Mouse (Mus musculus) left cerebral cortex, postnatal 25 days (tissue): ENCODE data around the gene Sbf2. TPM values are rescaled to one million over a fixed set of nuclear protein-coding genes. Genes with fewer than 3 reads are reported as not detected.

Experiments used
- DNase-seq, 2 experiments: peaks; one replicate each; pipeline ENCODE4 v3.0.0; 2022; ENCODE audit warnings: low spot score in 2 of 2, mixed read lengths in 1 of 2
- intact Hi-C: fragments of 180-260 bp; cut with DNase I; formaldehyde crosslinking; loops from one replicate; pipeline ENCODE4 v1.15.1; 2025
- total RNA-seq, 2 experiments: library from RNA; stranded (reverse); gene quantifications; 2 replicates each; pipeline ENCODE4 v1.2.3; 2021

Sbf2 gene
- total RNA-seq, 2 experiments from 2014 or later = 58.3 to 70.2 TPM

DNA sequence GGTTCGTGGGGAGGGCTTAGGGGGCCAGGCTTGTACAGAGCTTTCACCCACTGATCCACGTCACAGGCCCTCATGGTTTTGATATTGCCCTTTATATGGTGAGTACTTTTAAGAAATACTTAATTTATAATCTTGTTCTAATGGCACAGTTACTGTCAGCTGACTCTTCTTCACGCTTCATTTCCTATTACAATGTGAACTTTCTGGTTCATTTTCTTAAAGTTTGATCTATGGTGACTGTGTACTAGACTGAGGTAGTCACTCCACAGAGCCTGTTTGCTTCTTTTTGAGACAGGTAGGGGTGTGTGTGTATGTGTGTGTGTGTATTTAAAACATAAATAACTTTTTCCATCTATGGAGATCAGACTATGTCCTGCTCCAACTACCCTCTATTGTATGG, 21.2 kb upstream of the Sbf2 start:
- DNase-seq = no peak
- intact Hi-C loops = loop anchor here (10.0 kb wide), 1 partner anchor 471 kb away; no protein-coding TSS in a partner anchor

DNA sequence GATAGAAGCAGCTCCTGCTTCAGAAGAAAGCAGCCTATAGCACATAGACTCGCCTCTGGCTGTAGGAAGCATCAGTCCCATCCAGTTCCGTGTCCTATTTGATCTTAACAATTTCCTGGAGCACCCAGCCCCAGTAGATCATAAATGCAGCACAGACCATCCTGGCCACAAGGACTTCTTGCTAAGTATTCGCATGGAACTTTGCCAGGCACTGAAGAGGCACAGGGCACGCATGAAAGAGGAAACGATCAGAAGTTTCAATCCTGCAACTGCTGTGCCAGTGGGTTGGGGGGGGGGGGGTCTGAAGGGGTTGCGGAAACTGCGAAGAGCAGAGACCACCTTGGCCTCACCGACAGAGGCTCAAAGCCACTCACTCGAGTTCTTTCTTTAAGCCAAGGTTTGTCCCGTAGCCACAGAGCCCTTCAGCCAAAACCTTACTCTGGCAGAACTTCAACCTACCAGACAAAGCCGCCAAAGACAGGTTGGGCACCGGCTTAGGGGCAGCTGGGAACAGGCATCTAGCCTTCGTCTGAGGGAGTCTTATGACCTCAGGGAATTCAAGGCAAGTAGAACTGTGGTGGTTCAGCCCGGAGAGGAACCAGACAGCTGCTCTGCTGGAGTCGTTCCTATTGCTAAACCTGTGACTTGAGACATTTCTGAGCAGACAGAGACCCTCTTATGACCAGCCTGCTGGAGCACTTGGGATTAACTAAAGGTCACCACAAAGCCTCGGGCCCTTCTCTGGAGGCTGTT, 16.6 kb upstream of the Sbf2 start:
- no peak for DNase-seq
- intact Hi-C loops = loop anchor here (10.0 kb wide), 1 partner anchor 467 kb away; no protein-coding TSS in a partner anchor

DNA sequence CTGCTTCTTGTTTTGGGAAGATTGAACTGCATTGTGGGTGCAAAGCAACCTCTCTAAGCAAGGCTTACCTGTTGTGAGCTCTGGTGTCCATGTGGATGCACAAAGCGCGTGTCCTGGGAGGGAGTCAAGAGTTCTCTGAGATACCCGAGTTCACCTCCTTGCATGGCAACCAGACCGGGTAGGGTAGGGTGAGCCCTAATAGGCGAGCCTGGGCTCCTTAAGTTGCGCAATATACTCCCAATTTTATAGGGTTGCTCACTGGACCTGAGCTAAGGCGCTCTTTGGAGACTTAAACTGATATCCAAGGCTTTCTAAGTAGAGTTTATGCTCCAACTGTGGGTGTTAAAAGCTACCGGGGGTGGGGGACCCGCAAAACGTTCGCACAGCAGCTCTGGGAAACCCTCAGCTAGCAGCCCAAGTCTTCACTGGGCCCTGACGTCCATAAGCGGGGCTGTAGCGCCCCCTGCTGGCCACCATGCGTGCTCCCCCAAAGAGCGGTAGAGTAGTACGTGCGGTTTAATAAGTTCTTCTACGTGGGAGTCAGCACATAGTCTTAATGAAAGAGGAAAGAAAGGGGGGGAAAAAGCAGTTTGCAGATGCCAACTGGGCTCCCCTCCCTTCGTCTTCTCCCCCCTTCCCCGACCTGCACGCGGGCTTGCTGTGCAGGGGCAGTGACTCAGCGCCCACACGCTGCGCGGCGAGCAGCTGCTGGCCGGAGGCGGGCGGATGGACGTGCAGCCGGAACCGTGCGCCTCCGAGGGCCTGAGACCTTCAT, 15.4 kb upstream of the Sbf2 start:
- peak; percentile 81 to 87 for DNase-seq
- intact Hi-C loops = loop anchor here (1.0 to 10.0 kb wide), 3 partner anchors 197 to 465 kb away; no protein-coding TSS in a partner anchor

DNA sequence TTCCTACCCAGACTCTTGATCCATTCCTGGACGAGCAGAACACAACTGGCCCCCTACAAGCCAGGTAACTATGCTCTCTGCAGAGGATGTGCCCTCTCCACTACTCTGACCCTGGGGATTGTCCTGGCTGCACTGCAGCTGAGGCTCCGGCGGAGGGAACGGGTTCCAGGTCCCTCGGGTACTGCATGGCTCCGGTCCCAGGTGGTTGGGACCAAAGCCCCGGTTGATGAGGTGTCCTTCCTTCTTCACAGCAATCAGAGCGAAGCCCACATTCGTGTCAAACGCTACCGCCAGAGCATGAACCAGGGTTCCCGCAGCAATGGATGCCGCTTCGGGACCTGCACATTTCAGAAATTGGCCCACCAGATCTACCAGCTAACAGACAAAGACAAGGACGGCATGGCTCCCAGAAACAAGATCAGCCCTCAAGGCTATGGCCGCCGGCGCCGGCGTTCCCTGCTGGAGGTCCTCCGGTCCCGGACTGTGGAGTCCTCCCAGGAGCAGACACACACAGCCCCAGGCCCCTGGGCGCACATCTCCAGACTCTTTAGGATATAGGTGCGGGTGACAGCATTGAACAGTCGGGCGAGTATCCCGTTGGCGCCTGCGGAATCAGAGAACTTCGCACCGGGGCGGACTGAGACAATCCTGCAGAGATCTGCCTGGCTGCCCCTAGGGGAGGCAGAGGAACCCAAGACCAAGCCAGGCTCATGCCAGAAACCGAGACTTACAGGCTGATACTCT, 14.1 kb upstream of the Sbf2 start:
- intact Hi-C loops = loop anchor here (1.0 to 2.0 kb wide), 2 partner anchors 80 to 196 kb away; no protein-coding TSS in a partner anchor
- peak; percentile 17 to 28 for DNase-seq

DNA sequence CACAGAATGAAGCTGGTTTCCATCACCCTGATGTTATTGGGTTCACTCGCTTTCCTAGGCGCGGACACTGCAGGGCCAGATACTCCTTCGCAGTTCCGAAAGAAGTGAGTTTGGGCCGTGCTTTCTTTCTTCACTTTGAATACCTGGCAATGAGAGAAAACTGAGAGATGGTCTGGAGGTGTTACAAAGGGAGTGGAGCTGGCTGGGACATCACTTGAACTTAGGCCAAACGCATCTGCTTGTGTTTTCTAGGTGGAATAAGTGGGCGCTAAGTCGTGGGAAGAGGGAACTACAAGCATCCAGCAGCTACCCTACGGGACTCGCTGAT, 13.5 kb upstream of the Sbf2 start:
- intact Hi-C loops = loop anchor here (1.0 to 2.0 kb wide), 2 partner anchors 80 to 195 kb away; no protein-coding TSS in a partner anchor
- DNase-seq = no peak

DNA sequence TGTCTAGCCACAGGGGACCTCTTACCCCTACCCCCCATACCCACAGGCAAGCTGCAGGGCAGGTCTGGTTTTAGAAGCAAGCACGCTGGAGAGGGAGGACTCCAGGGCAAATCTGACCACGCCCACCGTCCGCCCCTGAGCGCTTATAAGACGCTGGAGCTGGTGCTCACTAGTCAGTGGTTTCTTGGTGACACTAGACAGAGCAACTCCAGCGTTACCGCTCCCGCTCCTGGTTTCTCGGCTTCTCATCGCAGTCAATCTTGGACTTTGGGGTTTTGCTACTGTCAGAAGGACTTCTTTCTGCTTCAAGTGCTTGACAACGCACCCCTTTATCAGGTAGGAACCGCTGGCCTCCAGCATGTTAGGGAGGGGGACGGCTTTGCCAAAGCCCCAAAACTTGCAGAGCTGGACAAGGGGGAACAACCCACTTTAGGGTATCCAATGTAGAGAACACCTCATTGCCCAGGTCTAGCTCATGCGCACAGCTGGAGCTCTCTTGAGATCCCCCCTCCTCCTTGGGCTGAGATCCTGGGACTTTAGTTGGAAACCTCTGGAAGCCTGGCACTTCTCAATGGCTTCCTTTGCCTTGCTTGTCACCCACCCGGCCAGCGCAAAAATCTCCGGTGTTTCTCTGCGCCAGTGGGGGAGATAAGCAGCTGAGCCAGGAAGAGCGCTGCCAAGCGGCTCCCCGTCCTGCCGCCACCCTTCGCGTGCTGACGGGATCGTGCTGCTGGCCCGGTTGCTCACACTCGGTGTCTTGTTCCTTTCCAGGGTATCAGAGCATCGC, 13.0 kb upstream of the Sbf2 start, which contains the start of gene Adm:
Adm (plus strand) TSS at position 176 of the 787 bp plus-strand sequence.
- peak; percentile 55 to 58 for DNase-seq
- intact Hi-C loops = loop anchor here (1.0 to 2.0 kb wide), 2 partner anchors 79 to 195 kb away; no protein-coding TSS in a partner anchor

DNA sequence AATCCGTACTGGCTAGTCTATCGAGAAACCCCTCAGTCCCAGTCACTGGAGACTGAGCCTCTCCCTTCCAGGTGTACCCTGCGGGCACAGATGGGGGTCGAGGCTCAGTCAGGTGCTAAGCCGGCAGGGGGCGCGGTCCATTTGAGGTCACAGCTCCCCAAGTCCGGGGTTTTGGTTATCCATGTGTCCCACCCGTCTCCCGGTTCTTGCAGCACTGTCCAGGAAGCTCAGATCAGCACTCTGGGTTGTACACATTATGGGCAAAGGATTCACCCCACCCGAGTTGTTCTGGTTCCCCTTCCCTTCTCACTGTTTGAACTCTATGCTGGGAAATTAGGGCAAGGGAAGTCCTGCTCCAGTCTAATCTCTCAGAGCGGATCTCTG, 12.4 kb upstream of the Sbf2 start:
- intact Hi-C loops = no loop called here
- no peak for DNase-seq

DNA sequence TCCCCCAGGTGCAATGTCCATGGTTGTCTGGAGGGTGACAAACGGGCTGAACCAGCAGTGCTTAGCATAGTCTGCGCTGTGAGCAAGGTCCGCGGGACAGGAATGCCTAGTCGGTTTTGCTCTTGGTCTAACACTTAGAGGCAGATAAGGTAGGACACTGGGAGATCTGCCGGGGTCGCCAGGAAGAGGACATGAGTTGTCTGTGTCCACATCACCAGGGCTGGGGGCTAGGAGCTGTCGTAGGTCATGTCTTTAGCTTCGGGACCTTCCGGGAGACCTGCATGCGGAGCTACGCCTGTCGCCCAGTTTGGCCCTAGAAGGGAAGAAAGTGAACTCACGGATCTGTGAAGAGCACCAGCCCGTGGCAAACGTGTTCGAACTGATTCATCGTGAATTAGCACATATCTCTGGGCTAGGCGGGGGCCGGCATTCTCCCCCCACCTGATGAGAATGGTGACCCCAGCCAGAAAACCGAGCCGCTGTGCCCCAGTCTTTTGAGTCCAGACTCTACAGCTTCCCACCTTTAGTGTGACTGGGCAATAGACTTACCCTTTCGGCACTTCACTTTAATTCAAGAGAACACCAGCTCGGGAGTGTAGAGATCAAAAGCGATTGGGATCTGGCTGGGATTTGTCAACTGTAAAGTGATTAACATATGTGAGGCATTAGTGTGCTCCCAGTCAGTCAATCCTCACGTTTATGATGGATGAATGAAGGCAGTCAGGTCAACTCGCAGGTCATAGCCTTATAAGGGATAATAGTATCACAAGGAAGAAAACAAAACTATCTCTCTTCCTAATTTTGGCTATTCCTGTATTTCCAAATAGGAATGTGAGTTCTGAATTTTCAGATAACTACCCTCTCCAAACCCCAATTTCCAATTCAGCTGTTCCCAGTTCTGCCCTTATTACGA, 11.7 kb upstream of the Sbf2 start:
- intact Hi-C loops = no loop called here
- DNase-seq = no peak

DNA sequence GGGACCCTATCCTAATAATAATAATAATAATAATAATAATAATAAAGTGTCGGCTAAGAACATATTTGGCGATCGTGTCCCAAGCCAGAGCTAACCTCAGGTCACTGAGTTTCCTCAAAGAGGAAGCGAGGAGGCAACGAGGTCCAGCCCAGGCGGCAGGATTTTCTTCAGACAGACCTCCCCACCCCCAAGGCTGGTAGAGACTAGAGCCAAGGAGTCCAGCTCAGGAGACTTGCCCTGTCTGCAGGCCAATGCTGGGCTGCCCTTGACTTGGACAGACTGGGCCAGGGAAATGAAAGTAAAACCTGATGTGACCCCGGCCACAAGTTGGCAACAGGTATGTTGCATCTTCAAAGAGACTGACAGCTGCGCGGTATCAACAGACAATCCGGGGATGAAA, 10.8 kb upstream of the Sbf2 start:
- intact Hi-C loops = no loop called here

DNA sequence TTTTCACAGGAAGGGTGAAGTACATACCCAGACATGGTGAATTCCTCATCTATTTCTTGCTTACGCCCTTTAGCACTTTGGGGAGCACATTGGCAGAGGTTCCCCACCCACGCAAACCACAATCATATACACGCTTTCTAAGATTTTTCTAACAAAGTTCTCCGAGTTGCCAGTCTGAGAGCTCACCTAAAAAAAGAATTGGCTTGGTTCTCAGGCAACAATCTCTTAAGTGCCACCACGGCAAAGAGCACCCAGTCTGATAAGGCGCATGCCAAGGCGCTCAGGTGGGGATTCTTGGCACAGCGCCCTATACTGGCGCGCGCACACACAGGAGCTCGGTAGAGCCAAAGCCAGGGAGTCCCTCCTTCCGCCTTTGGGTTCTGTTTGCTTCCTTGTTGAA, 10.2 kb upstream of the Sbf2 start:
- intact Hi-C loops = no loop called here
- no peak for DNase-seq

More for the DNA sequence above, 10.8 kb upstream of the Sbf2 start:
- no peak for DNase-seq

DNA sequence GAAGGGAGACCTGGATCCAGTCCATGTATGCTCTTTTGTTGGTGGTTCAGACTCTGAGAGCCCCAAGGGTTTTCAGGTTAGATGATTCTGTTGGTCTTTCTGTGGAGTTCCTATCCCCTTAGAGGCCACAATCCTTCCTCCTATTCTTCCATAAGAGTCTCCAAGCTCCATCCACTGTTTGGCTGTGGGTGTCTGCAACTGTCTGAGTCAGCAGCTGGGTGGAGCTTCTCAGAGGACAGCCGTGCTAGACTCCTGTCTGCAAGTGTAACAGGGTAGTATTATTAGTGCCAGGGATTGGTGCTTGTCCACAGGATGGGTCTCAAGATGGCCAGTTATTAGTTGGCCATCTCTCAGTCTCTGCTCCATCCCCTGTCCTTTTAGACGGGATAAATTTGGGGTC, 9.3 kb upstream of the Sbf2 start:
- DNase-seq = no peak
- intact Hi-C loops = no loop called here

DNA sequence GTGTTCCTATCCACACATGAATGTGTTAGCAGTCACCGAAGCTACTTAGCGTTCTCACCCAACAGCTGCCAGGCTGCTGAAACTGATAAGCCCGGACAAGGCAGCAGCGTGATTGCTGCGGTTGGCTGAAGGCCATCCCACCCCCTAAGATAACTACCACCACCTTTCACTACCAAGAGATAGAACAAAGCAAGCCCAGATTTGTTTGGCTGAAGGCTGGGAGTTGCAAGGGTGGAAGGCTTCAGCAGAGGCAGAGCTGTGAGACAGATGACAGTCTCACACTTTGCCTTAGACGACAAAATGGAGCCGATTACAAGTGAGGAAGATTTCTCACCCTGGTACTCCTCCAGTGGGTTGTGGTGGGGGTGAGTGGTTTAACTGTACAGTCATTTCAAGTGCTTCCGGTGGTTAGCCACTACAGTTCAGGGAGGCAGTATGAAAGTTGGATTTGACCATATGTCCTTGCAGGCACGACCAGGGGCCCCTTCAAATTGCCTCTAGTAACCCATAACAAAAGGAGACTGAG, 4.4 kb upstream of the Sbf2 start:
- intact Hi-C loops = no loop called here
- DNase-seq = no peak

DNA sequence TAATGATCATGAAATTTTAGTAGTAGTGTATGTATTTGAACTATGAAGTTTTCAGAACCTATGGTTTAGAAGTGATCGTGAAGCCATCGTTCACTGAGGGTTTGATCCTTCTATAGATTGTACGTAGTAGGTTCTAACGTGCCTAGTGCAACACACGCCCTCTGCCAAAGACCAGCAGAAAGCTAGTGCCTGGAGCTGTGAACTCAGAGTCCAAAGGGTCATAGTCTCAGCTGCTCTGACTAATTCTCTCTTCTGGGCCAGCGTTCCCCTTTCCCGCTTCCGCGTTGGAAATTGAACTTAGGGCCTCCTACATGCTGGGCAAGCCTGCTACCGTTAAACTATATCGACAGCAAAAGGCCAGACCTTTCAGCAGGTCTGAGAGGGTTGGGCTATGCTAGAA, 1.1 kb upstream of the Sbf2 start:
- DNase-seq = no peak
- intact Hi-C loops = no loop called here

DNA sequence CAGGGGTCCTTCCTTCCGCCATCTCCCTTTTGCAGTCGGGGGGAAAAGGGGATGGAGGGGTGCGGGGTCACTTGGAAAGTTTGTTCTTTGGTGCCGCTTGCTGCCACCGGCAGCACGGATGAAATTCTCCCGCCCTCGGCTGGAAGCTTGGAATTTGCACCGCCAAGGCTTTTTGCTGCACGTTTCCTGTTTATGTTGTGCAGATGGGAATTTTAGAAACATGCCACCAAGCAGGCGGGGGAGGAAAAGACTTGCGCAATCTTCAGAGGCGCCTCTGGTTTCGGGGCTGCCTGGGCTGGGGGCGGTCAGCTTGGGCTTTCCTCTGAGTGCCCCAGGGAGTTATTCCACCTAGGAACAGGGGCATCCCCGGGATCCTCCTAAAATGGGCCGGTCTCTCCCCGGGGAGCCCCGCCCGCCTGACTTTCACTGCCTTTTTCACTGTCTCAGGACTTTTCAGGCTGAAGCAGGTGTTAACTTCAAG, 469 bp upstream of the Sbf2 start:
- intact Hi-C loops = no loop called here
- DNase-seq = peak; percentile 61 to 72

DNA sequence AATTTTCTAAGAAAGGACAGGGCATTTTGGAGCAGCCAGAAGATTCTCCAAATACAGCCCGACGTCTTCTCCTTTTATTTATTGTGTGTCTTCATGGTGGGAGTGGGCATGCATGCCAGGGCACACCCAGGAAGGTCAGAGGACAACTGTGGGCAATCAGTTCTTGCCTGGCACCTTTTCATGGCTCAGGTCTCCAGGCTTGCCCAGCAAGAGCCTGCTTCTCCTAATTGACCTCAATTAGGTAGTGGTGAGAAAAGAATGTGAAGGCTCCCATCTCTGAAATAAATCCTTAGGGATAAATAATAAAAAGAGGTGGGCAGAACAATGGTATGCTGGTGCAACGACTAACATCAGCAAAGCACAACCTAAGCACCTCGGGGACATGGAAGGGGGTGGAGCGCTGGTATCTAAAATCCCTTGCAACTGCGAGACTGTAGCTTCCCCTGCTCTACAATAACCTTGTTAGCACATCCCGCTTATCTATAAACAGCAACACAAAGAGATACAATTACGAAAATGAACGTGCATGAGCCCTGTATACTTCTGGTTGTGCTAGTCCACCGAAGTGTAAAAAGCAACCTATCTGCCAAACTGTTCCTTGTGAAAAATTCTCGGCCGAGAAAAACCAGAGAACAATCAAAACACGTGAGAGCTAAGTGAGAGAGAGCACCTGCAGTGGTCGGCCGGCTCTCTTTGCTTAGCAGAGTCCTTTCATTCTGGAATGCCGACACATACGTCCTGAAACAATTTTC, 1.2 kb downstream of the Sbf2 start:
- intact Hi-C loops = loop anchor here (5.0 kb wide), 1 partner anchor 56 kb away; no protein-coding TSS in a partner anchor
- no peak for DNase-seq

DNA sequence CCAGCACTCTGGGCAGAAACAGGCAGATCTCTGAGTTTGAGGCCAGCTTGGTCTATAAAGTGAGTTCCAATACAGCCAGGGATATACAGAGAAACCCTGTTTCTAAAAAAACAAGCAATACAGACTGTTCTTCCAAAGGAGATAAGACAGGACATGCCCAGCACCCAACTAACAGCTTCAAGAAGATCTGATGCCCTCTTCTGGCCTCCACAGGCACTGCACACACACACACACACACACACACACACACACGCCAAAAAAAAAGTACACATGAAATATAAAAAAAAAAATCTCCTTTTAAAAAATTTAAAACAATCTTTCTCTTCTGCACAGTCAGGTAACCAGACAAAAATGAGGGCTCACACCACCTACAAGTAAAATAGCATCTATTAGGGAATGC, 7.8 kb downstream of the Sbf2 start:
- intact Hi-C loops = no loop called here
- no peak for DNase-seq

DNA sequence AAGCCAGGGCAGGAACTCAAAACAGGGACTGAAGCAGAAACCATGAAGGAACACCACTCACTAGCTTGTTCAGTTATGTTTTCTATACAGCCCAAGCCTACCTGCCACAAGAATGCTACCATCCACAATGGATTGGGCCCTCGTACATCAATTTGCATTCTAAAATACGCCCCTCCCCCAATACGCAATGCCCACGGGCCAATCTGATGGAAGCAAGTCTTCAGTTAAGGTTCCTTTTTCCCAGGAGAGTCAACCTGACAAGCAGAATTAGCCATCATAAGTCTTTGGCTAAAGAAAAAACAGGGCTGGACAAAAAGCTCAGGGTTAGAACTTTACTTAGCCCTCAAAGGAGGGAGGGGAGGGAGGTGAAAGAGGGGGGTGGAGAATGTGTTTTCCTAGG, 9.2 kb downstream of the Sbf2 start:
- DNase-seq = no peak
- intact Hi-C loops = no loop called here
